Mouse (Mus musculus) central nervous system, embryonic 18 days (tissue): ENCODE results near the gene Ly6g6c. TPM values are rescaled to one million over a fixed set of nuclear protein-coding genes. Genes with fewer than 3 reads are reported as not detected.

Experiments
- polyA plus RNA-seq: library from polyadenylated mRNA; depleted of rRNA; stranded (reverse); fragments of >200 nt; gene quantifications from 2 replicates; pipeline ENCODE4 v1.2.3, GENCODE M21; 2012; rRNA removed

Ly6g6c gene
- polyA plus RNA-seq, result 2.1 TPM in 1 of 2 replicates, not detected in the other

DNA sequence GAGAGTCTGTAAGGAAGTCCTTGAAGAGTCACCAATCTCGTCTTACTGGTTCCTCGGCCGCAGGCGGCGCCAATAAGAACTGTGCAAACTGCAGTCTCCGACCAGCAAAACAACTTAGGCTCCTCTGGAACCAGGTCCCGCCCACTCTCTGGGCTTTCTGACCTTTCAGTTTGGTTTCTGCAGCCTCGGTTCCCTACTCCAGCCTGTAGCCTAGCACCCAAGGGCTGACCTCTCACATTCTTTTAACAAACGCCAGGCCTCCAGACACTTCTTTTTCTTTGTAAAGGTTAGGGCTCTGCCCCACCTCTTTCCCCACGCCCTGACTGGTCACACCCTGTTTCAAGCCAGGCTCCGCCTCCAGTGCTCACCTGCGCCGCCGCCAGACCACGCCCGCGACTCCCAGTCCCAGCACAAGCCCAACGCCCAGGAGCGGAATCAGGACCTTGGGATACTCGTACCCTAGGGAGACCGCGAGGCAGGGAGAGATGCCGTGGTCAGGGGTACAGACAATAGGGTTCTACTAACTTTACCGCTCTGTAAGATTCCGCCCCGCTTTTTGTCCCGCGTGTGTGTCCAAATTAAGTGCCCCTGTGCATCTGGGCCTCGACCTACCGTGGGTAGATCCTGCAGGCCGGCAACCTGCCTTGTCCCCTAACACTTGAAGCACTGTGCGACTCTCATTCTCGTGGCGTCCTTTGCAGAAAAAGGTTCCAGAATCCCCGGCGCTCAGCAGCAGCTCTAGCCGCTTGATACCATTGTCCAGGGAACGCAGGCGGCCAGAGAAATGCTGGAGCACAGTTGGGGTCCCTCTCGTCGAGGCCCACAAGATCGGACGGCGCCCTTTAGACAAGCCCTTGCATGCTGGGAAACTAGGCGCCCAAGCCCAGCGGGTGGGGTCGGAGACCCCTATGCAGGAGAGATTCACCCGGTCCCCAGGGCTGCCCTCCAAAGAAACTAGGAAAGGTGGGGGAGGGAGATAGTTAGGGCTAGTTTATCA lies at the start of gene Ly6g6c:
Gene Ly6g6c (plus strand): TSS at position 438 of the 997 bp plus-strand sequence.

DNA sequence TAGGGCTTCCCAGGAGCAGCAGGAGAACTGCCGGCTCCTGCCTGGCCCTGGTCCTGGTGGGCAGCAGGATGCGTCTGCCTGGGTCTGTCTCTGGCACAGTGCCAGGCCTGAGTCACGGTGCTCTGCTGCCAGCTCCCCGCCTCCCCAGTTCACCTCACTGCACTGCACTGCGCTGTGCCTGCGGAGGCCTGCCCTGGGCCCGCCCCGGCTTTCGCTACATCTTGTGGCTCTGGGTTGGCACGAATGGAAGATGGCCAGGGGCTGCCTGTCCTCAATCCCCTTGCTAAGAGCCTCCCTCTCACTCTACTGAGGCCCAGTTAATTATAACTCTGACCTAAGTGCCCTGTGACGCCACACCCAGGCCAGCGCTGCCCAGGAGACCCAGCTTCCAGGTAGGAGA lies 48.8 kb upstream of the Ly6g6c start, which contains the start of gene Vwa7:
Gene Vwa7 (plus strand): TSS at position 204 of the 400 bp plus-strand sequence.

DNA sequence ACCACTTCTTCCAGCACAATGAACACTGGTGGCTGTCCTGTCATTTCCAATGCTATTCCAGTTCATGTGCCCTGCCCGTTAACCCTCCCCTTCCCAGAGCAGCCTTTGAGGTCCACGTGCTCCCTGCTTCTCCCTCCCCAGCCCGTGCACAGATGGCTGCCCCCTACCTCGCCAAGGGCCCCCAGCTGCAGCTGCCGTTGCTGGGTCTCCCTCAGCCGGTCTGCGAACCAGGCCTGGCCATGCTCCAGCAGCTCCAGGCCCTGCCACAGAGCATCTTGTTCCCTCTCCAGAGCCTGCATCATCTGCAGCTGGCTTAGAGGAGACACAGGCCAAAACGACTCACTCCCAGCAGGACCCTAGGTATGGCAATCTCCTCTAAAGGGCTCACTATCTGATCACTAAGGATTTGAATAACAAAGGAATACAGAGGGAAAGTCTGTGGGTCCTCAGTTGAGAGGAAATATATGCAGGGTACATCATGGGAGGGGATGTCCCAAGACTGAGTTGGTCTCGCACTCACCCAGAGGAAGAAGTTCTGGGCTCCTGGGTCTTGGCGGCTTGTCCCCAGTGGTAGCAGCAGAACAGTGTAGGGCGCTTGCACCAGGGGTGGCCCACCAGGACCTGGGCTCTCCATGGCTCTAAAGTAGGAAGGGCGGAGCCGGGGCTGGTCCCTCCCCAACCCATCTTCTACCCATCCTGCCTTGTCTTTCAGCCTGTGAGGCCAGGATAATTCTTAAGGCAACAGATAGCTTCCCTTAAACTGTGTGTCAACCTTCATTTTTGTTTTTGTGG lies 37.7 kb upstream of the Ly6g6c start, which contains the start of gene Sapcd1:
Gene Sapcd1 (minus strand): TSS at position 740 of the 792 bp plus-strand sequence.

DNA sequence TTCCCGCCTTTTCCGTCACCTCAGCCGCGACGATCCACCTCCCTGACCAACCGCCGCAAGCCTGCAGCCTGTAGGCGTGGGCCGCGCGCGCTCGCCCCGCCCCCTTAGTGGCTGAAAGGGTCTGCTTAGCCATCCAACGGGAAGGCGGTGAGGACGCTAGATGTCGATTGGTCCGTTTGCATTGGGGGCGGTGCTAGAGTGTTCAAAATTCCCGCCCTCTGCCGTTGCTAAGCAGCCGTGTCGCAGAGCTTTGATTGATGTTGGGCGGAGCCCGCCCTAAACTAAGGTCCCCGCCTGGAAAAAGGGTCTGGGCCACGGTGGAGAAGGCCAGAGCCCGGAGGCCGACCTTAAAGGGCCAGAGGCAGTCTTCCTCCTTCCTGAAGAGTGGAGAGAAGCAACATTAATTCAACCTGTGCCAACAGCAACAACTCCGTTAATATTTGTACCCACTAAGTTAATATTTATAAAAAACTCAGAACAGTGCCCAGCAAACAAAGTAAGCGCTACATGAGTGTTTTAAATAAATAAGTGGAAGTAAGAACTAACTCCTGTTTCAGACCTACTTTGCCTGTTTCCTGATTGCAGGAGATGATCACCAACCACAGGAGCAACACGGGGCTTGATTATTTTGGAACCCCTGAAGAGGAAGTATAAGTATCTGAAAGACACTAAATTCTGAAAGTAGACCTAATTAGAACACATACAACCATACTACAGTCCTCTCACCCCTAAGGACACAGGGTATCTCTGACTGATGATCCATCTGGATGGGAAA lies 18.3 kb upstream of the Ly6g6c start, which contains the start of gene Msh5:
Gene Msh5 (minus strand): TSS at position 65 of the 775 bp plus-strand sequence.

DNA sequence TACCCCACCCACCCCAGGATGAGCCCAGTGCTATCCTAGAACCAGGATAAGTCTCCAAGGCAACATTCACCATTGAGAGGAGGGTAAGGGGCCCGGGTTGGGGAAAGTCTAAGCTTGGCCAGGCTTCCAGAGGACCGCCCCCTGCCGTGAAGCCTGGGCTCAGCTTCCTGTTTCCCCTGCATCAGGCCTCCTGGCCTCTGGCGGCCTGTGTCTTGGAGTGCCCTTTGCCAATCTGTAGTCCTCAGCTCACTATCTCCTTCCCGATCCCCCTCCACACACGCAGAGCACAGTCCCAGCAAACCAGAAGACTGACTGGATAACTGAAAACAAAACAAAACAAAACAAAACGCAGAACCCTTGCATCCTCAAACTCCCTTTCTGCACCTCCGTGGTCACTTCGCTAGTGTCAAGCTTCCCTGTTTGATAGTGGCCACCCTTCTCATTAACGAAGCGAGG lies 15.6 kb upstream of the Ly6g6c start, which contains the start of gene Clic1:
Gene Clic1 (plus strand): TSS at position 406 of the 456 bp plus-strand sequence.

GRCm38 (mm10) chr17:35058911-35059892 lies 6.0 kb upstream of the Ly6g6c start, which contains the start of gene Ddah2:
Ddah2 (plus strand) TSS chr17:35059035.

GRCm38 (mm10) chr17:35066084-35066483 lies 896 bp downstream of the Ly6g6c start, which contains the start of gene Mpig6b:
Mpig6b (minus strand) TSS chr17:35066184.

DNA sequence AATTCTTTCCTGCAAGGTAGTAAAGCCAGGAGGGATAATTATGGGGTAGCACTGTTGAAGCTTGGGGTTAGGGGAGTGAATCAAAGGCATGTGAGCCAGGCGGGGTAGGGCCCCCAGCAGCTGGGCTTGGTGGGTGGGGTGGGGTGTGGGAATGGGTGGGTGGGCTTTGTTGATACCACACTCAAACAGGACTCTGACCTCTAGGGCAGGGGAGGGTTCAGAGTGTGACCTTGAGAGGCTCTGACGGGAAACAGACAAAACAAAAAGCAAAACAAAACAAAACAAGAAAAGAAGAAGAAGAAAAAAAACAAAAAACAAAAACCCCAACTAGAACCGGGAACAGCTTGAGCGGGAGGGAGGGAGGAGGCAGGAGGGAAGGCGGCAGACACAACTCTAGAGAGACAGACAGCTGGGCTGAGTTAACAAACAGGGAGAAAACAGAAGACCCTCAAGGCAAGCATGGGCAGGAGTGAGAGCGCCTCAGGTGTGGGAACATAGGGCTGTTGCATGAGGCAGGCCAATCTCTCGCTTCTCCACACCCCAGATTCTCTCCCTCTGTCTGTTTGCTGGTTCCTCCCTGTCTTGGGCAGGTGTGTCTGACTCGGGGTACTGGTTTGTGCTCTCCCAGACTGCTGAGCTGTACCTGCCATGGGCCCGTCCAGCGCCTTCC lies 11.5 kb downstream of the Ly6g6c start, which contains the start of gene Ly6g6e:
Gene Ly6g6e (plus strand): TSS at position 396 of the 670 bp plus-strand sequence.

GRCm38 (mm10) chr17:35077786-35078233 lies 12.6 kb downstream of the Ly6g6c start, which contains the start of gene Ly6g6d:
Ly6g6d (minus strand) TSS chr17:35078065.

DNA sequence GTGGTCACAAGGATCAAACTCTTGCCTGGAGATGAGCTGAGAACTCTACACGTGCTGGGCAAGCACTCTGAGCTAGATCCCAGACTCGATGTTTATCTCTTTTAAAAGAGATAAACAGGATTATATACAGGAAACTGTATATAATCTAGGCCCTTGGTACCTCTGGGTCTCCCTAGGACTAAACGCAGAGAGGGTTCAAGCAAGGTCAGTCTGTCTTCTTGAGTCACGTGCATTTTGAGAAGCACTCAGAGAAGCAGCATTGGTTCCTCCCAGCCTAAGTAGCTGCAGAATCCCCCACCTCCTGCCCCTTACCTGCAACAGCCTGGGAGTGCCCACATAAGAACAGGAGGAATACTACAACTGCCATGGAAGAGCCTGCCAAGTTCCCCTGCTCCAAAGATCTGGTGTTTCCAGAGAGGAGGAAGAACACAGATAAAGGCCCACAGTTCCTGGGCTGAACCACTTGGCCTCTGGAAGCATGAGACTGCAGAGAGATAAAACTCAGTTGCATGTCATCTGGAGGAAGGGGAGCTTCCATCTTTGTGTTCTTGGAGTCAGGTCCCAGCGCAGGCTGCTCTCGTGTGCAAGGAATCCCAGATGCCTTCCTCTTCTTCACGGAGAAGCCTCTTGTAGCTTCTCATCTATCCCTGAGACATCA lies 20.1 kb downstream of the Ly6g6c start, which contains the start of gene Ly6g6f:
Gene Ly6g6f (minus strand): TSS at position 403 of the 658 bp plus-strand sequence.

DNA sequence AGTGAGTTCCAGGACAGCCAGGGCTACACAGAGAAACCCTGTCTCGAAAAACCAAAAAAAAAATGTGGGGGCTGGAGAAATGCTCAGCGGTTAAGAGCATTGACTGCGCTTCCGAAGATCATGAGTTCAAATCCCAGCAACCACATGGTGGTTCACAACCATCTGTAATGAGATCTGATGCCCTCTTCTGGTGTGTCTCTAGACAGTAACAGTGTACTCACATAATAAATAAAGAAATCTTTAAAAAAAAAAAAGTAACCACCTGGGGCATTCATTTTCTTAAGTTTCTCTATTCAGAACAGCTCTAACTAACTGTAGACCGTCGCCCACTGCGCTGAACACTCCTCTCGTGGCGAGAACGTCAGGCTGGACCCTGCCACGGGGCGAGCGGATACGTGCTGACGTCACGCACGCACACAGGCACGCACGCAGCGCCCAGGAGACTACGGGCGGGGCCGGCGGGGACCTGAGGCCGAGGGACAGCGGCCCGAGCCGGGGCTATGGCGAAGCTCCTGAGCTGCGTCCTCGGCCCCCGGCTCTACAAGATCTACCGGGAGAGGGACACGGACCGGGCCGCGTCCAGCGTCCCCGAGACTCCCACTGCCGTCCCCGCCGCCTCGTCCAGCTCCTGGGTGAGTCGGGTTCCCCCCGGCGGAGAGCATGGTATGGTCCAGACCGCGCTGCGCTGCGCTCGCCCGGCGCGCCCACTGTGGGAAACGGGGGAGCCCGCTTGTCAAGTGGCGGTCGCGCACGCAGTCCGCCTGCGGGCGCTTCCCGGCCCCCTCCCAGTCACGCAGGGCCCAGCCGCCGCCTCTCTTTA lies 23.8 kb downstream of the Ly6g6c start, which contains the start of gene Abhd16a:
Gene Abhd16a (plus strand): TSS at position 439 of the 820 bp plus-strand sequence.

GRCm38 (mm10) chr17:35108097-35108496 lies 42.9 kb downstream of the Ly6g6c start, which contains the start of gene Ly6g5c:
Ly6g5c (plus strand) TSS chr17:35108279.

GRCm38 (mm10) chr17:35115046-35116019 lies 50.1 kb downstream of the Ly6g6c start, which contains the start of gene Ly6g5b:
Ly6g5b (minus strand) TSS chr17:35115428.

